Mouse (Mus musculus) heart, embryonic 15.5 days (tissue): ENCODE results near the gene Sez6. TPM values are rescaled to one million over a fixed set of nuclear protein-coding genes. Genes with fewer than 3 reads are reported as not detected.

ENCODE experiments used
- ATAC-seq: fragments of 200-750 bp; cut with Nextera tagmentation; replicated peaks from 2 replicates; pipeline ENCODE4 v1.8.0; 2017; ENCODE audit warnings: low read depth, moderate TSS enrichment; ENCODE audit not compliant: insufficient number of reproducible peaks, insufficient read depth, low FRiP score
- H3K27ac ChIP-seq: fragments of 300-500 bp; sonication (generic); 2 replicates; pipeline ENCODE4 v1.5.1; 2015; ENCODE audit warnings: mild to moderate bottlenecking, inconsistent platforms
- H3K27me3 ChIP-seq: fragments of 300-500 bp; sonication (generic); 2 replicates; pipeline ENCODE4 v1.6.1; 2015; ENCODE audit warnings: inconsistent platforms
- H3K36me3 ChIP-seq: fragments of 300-500 bp; sonication (generic); 2 replicates; pipeline ENCODE4 v1.6.1; 2015; ENCODE audit warnings: mild to moderate bottlenecking, inconsistent platforms
- H3K4me1 ChIP-seq: fragments of 300-500 bp; sonication (generic); replicated peaks from 2 replicates; pipeline ENCODE4 v1.6.1; 2015; ENCODE audit warnings: inconsistent platforms
- H3K4me2 ChIP-seq: fragments of 300-500 bp; sonication (generic); 2 replicates; pipeline ENCODE4 v1.6.1; 2015; ENCODE audit warnings: inconsistent platforms, mild to moderate bottlenecking, moderate library complexity
- H3K4me3 ChIP-seq: fragments of 300-500 bp; sonication (generic); 2 replicates; pipeline ENCODE4 v1.5.1; 2015; ENCODE audit warnings: mild to moderate bottlenecking, inconsistent platforms
- H3K9ac ChIP-seq: fragments of 300-500 bp; sonication (generic); 2 replicates; pipeline ENCODE4 v1.6.1; 2015; ENCODE audit warnings: mild to moderate bottlenecking, inconsistent platforms
- H3K9me3 ChIP-seq: fragments of 300-500 bp; sonication (generic); replicated peaks from 2 replicates; pipeline ENCODE4 v1.6.1; 2016; ENCODE audit warnings: inconsistent platforms
- WGBS: fragments of 180-500 bp; shearing (Covaris S2); methylation state at CpG from one replicate; pipeline ENCODE4 v1.1.7; 2015; ENCODE audit warnings: mixed read lengths; 5-methylcytosine and 5-hydroxymethylcytosine counted together
- polyA plus RNA-seq: library from polyadenylated mRNA; unstranded; fragments of >200 nt; fragmentation: Nextera tagmentation; extraction: Ambion mirVana; gene quantifications from 2 replicates; pipeline ENCODE4 v1.2.1, GENCODE M21; 2015

Gene Sez6
- polyA plus RNA-seq, 1 experiment from 2014 or later: 0.05 TPM

DNA sequence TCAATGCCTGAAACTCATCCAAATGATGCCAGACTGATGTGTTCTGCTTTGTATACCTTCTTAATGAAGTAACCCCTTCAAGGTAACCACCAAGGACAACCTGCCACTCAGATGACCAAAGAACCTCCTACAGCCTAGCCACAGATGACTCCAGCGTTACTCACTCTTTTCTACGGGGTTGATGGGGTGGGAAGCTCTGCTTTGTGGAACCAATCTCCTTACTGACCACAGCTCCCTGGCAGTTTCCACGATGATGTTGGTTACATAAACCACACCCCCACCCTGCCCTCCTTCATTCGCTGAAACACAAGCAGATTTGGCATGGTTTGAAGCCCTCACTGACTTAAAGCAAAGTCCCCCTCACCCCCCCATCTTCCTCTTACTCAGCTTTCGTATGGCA lies 2.8 kb upstream of the Sez6 start:
- H3K9me3 ChIP-seq: no peaks in the 10 kb centered on the region
- ATAC-seq: no peak
- H3K27ac ChIP-seq: no peak overlapping the region
- peaks cover 14% of the 10 kb centered on the region for H3K4me1 ChIP-seq
- peaks cover 54% of the 10 kb centered on the region for H3K27me3 ChIP-seq
- no peaks in the 10 kb centered on the region for H3K36me3 ChIP-seq
- no peak overlapping the region for H3K9ac ChIP-seq
- 67% methylated on average over 5 of the region's 5 CpGs for WGBS
- no peak overlapping the region for H3K4me2 ChIP-seq
- no peak overlapping the region for H3K4me3 ChIP-seq

DNA sequence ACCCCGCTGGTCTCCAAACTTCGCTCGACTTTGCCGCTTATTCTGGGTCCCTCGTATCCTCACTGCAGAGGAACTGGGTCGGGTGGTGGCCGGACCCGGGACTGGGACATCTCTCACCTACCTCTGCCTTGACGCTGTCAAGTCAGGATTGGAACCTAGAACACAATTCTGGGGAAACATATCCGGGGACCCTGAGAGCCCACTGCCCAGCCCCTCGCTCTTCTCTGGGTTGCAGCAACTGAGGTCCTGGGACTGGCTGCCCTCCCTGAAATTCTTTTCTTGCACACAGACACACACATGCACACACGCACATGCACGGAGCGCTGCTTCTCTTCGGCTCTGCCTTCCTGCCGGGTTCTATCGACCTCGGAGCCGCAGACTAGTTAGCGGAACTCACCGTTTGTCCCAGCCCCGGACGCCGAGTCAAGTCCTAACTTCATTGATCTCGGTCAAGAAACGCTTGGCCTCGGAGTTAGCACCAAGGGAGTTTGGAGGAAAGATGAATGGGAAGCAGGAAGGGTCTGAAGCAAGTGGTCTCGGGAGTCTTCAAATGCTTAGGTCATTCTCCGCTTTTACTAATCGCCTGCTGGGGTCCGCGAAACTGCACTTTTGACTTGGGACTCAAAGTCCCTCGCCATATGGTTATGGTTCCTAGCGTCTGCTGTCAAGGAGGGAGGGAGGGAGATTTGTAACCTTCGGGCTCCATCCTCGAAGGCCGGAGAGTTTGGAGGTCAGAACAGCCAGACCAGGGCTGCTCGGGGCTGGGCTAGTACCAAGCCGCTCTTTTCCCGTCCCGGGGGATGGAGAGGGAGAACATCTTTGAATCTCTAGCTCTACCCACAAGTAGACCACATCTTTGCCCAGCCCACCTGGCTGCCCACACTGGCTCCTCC lies 1.2 kb downstream of the Sez6 start:
- Histone ChIP-seq H3K9me3 (no peaks in the 10 kb centered on the region), H3K4me3 (peak overlapping the region; percentile 53), H3K4me1 (peaks cover 14% of the 10 kb centered on the region), H3K4me2 (peak overlapping the region; percentile 89), H3K36me3 (no peaks in the 10 kb centered on the region), H3K9ac (no peak overlapping the region), H3K27me3 (peaks cover 88% of the 10 kb centered on the region), H3K27ac (no peak overlapping the region)
- ATAC-seq: no peak
- WGBS: 3% methylated on average over 41 of the region's 41 CpGs

DNA sequence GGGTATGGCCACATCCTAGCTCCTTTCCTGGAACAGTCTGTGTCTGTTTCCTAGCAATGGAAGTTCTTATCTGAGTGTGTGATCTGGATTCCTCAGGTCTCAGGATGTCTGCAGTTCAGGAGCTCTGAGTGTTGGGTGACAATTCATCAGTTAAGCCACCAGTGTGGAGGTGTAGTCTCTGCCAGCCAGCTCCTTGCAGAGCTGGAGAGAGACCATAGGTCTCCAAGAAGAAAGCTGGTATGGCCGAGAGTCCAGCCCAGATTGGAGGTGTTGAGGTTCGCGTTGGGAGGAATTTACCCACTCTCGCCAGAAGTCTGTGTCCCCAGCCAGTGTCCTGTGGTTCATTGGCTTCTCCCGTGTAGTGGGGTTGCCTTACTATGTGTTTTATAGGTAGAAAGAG lies 2.0 kb downstream of the Sez6 start:
- H3K9me3 ChIP-seq: no peaks in the 10 kb centered on the region
- no peak overlapping the region for H3K27ac ChIP-seq
- peaks cover 89% of the 10 kb centered on the region for H3K27me3 ChIP-seq
- no peak overlapping the region for H3K9ac ChIP-seq
- no peak overlapping the region for H3K4me3 ChIP-seq
- H3K36me3 ChIP-seq: no peaks in the 10 kb centered on the region
- no peak for ATAC-seq
- no peak overlapping the region for H3K4me2 ChIP-seq
- 32% methylated on average over 5 of the region's 5 CpGs for WGBS
- H3K4me1 ChIP-seq: peaks cover 14% of the 10 kb centered on the region

DNA sequence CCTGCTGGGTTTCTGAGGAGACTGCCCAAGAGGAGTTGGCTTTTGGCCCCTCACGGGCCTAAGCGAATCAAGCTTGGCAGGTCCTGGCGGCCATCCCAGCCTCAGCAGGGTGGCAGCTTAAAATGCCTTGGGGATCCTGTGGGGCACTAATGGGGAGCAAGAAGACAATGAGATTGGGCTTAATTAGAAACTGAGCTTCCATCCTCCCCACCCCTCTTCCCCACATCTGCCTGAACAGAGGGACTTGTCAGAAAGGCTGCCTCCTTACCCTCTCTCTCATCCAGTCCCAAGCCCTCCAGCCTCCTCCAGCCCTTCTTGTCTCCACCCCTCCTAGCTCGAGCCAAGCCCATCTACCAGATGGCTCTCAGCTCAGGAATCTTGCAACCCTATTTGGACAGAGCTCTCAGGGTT lies 3.5 kb downstream of the Sez6 start:
- no peaks in the 10 kb centered on the region for H3K9me3 ChIP-seq
- peaks cover 14% of the 10 kb centered on the region for H3K4me1 ChIP-seq
- H3K4me3 ChIP-seq: no peak overlapping the region
- H3K9ac ChIP-seq: no peak overlapping the region
- 3% methylated on average over 4 of the region's 4 CpGs for WGBS
- ATAC-seq: no peak
- no peak overlapping the region for H3K27ac ChIP-seq
- no peaks in the 10 kb centered on the region for H3K36me3 ChIP-seq
- peaks cover 87% of the 10 kb centered on the region for H3K27me3 ChIP-seq
- no peak overlapping the region for H3K4me2 ChIP-seq

DNA sequence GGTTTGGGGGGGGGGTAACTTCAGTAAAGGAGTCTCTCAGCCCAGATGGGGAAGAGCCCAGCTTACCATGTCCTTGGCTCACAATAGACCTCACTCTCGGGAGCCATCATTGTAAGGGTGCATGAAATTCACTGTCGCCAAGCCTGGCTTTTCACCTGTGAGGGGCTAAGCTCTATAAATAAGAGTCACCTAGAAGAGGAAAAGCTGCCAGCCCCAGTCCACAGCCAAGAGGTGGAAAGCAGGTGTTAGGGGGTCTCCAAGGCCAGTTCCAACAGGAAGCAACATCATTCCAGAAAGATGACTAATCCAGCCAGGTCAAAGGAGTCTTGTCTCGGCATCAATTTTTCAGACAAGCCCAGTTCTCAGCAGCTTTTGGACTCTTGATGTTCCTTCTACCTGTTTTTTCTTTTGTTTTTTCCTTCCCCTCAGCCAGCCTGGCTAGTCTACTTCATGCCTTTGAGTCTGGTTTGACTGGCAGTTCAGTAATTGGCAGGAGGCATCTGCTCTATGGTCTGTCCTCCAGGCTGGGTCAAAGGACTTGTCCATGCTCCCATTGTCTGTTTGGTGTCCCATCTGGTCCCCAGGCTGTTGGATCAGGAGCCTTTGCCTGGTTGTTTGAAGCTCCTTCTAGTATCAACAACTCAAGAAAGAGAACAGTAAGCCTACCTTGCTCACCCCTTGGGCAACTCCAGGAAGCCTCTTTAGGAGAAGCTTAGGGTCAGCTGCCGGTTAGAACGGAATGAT lies 4.1 kb downstream of the Sez6 start:
- Histone ChIP-seq H3K36me3 (no peaks in the 10 kb centered on the region), H3K4me3 (no peak overlapping the region), H3K27me3 (peaks cover 83% of the 10 kb centered on the region), H3K9me3 (no peaks in the 10 kb centered on the region), H3K4me1 (peaks cover 14% of the 10 kb centered on the region), H3K4me2 (no peak overlapping the region), H3K27ac (no peak overlapping the region), H3K9ac (no peak overlapping the region)
- no peak for ATAC-seq
- 40% methylated on average over 5 of the region's 5 CpGs for WGBS

DNA sequence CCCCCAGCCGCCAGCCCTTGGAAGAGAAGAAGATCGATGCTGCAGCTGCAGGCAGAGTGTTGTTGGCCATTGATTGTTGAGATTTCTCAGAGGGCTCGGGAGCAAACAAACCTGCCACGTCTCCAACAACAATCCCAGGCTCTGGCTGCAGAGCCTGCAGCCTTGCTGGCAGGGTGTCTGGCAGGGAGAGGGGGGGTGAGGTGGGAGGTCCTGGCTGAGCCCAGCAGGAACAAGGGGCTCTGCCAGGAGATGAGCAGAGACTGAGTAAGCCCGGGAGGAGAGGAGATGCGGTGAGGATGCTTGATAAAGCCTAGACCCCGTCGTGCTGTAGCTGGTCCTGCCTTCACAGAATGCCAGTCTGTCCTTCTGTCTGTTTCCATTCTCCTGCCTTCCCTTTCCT lies 6.2 kb downstream of the Sez6 start:
- no peak overlapping the region for H3K4me2 ChIP-seq
- no peak overlapping the region for H3K9ac ChIP-seq
- peaks cover under 1% of the 10 kb centered on the region; the same call in 1 of the 2 replicates for H3K4me1 ChIP-seq
- no peaks in the 10 kb centered on the region for H3K36me3 ChIP-seq
- no peak overlapping the region for H3K4me3 ChIP-seq
- peaks cover 80% of the 10 kb centered on the region for H3K27me3 ChIP-seq
- 10% methylated on average over 8 of the region's 8 CpGs for WGBS
- no peak overlapping the region for H3K27ac ChIP-seq
- no peak for ATAC-seq
- H3K9me3 ChIP-seq: no peaks in the 10 kb centered on the region

DNA sequence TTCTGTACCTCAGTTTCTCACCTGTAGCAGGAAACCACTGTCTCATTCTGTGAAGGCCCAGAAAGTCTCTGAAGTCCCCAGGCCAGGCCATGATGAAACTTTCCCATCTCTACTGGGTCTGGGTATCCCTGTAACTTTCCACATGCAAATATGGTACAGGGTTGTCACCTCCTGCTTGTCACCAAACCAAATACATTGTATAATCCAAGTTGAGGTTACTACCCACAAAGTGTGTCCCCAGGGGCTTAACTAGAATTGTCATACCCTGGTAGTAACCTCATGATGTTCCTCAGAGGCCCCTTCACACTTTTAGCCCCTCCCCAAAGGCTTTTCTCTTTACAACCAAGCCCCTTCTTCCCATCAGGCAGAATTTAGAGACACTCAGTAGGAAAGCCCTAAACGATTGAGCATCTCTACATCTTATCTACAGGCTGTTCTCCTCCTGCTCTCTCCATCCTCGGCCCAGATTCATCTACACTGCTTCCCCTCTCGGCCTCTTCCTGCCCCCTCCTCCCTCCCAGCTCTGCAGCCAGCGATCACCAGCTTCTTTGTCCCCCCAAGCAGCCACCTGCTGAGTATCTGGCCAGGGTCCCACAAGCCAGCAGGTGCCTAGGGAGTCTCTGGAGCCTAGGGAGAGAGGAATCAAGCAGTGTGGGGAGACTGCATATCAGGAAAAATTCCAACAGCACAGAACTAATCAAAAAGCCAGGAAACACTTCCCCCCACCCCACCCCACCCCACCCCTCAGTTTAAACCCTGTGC lies 7.2 kb downstream of the Sez6 start:
- Histone ChIP-seq H3K36me3 (no peaks in the 10 kb centered on the region), H3K4me3 (no peak overlapping the region), H3K9ac (no peak overlapping the region), H3K27ac (no peak overlapping the region), H3K9me3 (no peaks in the 10 kb centered on the region), H3K4me2 (no peak overlapping the region), H3K27me3 (peaks cover 78% of the 10 kb centered on the region), H3K4me1 (no peaks in the 10 kb centered on the region)
- 12% methylated on average over 4 of the region's 4 CpGs for WGBS
- ATAC-seq: no peak

DNA sequence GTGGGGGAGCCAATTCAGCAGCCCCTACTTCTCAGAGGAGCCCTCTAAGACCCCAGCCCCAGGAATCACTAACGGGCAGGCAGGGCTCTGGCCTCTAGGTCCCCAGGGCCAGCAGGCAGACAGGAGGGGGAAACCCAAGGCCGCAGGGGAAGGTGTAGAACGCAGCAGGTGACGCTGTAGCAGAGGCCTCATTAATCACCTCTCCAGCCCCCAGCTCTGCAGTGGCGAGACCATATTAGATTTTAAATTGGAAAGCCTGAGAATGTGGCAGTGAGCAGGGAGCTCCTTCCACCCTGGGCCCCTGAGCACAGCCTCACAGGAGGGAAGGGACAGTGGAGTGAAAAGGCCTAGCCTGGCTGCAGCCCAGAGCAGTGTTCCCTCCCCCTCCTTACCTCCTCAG lies 11.6 kb downstream of the Sez6 start:
- ATAC-seq: no peak
- Histone ChIP-seq H3K9ac (no peak overlapping the region), H3K9me3 (no peaks in the 10 kb centered on the region), H3K4me2 (no peak overlapping the region), H3K27ac (no peak overlapping the region), H3K36me3 (no peaks in the 10 kb centered on the region), H3K4me3 (no peak overlapping the region), H3K27me3 (peaks cover 48% of the 10 kb centered on the region), H3K4me1 (no peaks in the 10 kb centered on the region)
- 46% methylated on average over 5 of the region's 5 CpGs for WGBS

DNA sequence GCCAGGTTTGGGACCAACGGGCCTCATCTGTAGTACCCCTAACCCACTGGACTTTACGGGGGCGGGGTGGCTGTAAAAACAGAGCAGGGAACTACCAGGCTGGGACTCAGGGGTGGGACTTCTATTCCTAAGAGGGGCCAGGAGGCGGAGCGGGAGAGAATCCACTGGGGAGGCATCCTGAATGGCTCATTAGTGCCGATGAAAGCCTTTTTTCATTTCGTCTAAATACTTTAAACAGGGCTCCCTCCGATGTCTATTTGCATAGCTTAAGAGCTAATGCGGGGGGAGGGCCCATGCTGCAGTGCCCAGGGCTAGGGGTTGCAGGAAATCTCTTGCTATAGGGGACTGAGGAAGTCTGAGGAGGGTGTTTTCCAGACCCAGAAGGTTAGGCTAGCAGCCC lies 17.3 kb downstream of the Sez6 start:
- Histone ChIP-seq H3K9me3 (no peaks in the 10 kb centered on the region), H3K4me2 (no peak overlapping the region), H3K36me3 (no peaks in the 10 kb centered on the region), H3K9ac (no peak overlapping the region), H3K27me3 (peaks cover 59% of the 10 kb centered on the region), H3K4me3 (no peak overlapping the region), H3K27ac (no peak overlapping the region), H3K4me1 (no peaks in the 10 kb centered on the region)
- 12% methylated on average over 9 of the region's 9 CpGs for WGBS
- no peak for ATAC-seq

DNA sequence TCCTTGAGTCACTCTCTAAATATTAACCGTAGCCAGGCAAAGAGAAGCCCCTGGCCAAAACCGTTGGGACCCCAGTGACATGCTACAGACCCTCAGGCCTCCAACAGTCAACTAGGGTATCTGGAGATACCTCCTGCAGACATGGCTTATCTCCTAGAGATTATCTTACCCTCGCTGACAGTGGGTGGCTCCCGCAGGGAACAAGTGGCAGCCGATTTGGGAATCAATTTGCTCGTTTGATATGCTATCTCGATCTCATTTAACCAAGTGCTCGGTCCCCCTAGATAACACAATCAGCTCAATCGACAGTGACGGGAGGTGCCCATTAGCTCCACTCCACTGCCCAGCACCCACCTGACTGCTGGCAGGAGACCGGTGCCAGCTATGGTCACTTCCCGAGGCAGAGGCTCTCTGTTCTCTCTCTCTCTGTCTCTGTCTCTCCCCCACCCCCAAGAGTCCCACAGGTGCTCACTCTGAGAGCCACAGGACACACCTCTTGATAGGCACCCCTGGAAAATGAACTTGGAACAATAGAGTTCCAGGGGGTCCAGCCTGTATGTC lies 19.6 kb downstream of the Sez6 start:
- Histone ChIP-seq H3K4me3 (no peak overlapping the region), H3K36me3 (no peaks in the 10 kb centered on the region), H3K27ac (no peak overlapping the region), H3K4me1 (no peaks in the 10 kb centered on the region), H3K9me3 (no peaks in the 10 kb centered on the region), H3K9ac (no peak overlapping the region), H3K4me2 (no peak overlapping the region), H3K27me3 (peaks cover 73% of the 10 kb centered on the region)
- WGBS: 13% methylated on average over 12 of the region's 12 CpGs
- ATAC-seq: no peak

DNA sequence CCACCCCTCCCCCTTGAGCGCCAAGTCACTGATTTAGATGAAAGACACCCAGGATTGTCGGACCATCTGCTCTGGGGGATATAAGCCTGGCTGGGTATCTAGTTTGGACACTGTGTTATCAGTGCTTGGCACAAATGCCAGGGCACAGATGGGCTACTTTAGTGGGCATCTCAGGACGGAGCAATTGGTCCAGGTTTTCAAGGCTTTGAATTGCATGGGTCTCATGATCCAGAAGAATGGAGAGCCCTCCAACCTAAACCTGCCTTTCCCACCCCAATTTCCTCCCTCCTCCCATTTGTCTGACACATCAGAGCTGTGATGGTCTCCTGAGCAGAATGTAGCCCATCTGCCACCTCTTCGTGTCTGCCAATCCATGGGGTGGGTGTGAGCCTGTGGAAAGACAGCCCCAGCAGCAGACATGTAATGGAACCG lies 20.2 kb downstream of the Sez6 start:
- no peak overlapping the region for H3K27ac ChIP-seq
- no peaks in the 10 kb centered on the region for H3K4me1 ChIP-seq
- no peaks in the 10 kb centered on the region for H3K36me3 ChIP-seq
- H3K4me2 ChIP-seq: no peak overlapping the region
- H3K27me3 ChIP-seq: peaks cover 77% of the 10 kb centered on the region
- no peaks in the 10 kb centered on the region for H3K9me3 ChIP-seq
- no peak for ATAC-seq
- no peak overlapping the region for H3K4me3 ChIP-seq
- H3K9ac ChIP-seq: no peak overlapping the region
- WGBS: 47% methylated on average over 5 of the region's 5 CpGs
